Mouse (Mus musculus) lung, embryonic 15.5 days (tissue): Measurements from ENCODE around the gene Mfsd4b1. TPM values are rescaled to one million over a fixed set of nuclear protein-coding genes. Genes with fewer than 3 reads are reported as not detected.

Experiments used
- ATAC-seq: fragments of 200-750 bp; cut with Nextera tagmentation; 2 replicates; pipeline ENCODE4 v1.8.0; 2017; ENCODE audit warnings: moderate number of reproducible peaks, borderline replicate concordance; ENCODE audit not compliant: low FRiP score, low TSS enrichment; ENCODE audit errors: extremely low read depth
- H3K27ac ChIP-seq: fragments of 300-500 bp; sonication (generic); 2 replicates; pipeline ENCODE4 v1.5.1; 2015; ENCODE audit warnings: moderate library complexity, mild to moderate bottlenecking, inconsistent platforms
- H3K27me3 ChIP-seq: fragments of 300-500 bp; sonication (generic); 2 replicates; pipeline ENCODE4 v1.6.1; 2015; ENCODE audit warnings: inconsistent platforms
- H3K36me3 ChIP-seq: fragments of 300-500 bp; sonication (generic); 2 replicates; pipeline ENCODE4 v1.6.1; 2015; ENCODE audit warnings: inconsistent platforms
- H3K4me1 ChIP-seq: fragments of 300-500 bp; sonication (generic); 2 replicates; pipeline ENCODE4 v1.6.1; 2015; ENCODE audit warnings: inconsistent platforms
- H3K4me2 ChIP-seq: fragments of 300-500 bp; sonication (generic); 2 replicates; pipeline ENCODE4 v1.6.1; 2015; ENCODE audit warnings: inconsistent platforms, mild to moderate bottlenecking, moderate library complexity
- H3K4me3 ChIP-seq: fragments of 300-500 bp; sonication (generic); 2 replicates; pipeline ENCODE4 v1.5.1; 2015; ENCODE audit warnings: mild to moderate bottlenecking, inconsistent platforms
- H3K9ac ChIP-seq: fragments of 300-500 bp; sonication (generic); 2 replicates; pipeline ENCODE4 v1.6.1; 2015; ENCODE audit warnings: inconsistent platforms
- H3K9me3 ChIP-seq: fragments of 300-500 bp; sonication (generic); 2 replicates; pipeline ENCODE4 v1.6.1; 2016; ENCODE audit warnings: inconsistent platforms
- WGBS: fragments of 180-500 bp; shearing (Covaris S2); methylation state at CpG from one replicate; pipeline ENCODE4 v1.1.7; 2015; 5-methylcytosine and 5-hydroxymethylcytosine counted together
- polyA plus RNA-seq: library from polyadenylated mRNA; unstranded; fragments of >200 nt; fragmentation: Nextera tagmentation; extraction: Ambion mirVana; gene quantifications from 2 replicates; pipeline ENCODE4 v1.2.1, GENCODE M21; 2015

The Mfsd4b1 gene
- polyA plus RNA-seq, 1 experiment from 2014 or later: 0.21 TPM

DNA sequence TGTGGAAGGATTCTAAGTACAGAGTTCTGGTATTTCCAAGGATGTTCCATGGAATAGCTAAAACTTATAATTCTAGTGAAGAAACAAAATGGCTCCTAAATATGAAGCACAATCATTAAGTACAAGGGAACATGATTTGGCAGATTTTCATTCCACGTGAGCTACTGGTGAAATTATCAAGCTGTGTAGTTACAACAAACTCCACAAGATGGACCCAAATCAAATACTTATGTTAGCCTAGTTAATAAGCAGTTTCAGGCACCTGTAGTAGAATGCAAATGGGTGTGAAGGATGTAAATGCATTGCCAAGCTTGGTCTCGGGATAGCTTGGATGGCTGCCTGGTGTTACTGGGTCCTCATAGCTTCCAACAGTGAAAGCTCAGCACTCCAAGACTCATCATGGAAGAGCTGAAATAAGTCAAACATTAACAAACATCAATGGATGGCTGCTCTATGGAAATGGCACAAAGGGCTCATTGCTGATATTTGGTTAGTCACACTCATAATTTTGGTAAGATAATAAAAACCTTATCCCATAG is 68.7 kb downstream of the Mfsd4b1 start:
- Histone ChIP-seq H3K27ac (no peak overlapping the region), H3K4me3 (no peak overlapping the region), H3K27me3 (no peaks in the 10 kb centered on the region; the same call in 1 of the 2 replicates), H3K36me3 (no peaks in the 10 kb centered on the region), H3K9ac (no peak overlapping the region), H3K4me2 (no peak overlapping the region), H3K9me3 (no peaks in the 10 kb centered on the region), H3K4me1 (peaks cover 6% of the 10 kb centered on the region; the same call in 1 of the 2 replicates)
- 64% methylated on average over 2 of the region's 2 CpGs for WGBS
- ATAC-seq: no peak

DNA sequence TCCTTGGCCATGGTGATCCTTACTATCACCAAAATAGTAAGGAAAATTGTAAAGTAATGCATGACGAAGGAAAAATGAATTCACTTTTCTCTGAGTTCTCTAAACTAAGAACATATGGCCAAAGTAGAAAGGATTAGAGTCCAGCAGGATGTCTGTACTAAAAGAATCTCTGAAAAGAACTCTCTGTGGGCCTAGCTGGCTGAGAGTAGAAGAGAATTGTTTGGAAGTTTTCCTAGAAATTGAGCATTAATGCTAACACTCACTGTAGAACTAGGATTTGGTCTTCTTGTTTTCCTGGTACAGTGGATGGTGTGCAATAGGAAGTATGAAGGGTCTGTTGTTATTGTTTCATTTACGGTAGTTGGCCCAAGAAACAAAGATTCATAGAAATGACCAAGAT is 69.9 kb downstream of the Mfsd4b1 start:
- no peak for ATAC-seq
- Histone ChIP-seq H3K4me1 (peaks cover 6% of the 10 kb centered on the region; the same call in 1 of the 2 replicates), H3K9me3 (no peaks in the 10 kb centered on the region), H3K27me3 (no peaks in the 10 kb centered on the region; the same call in 1 of the 2 replicates), H3K27ac (no peak overlapping the region), H3K9ac (no peak overlapping the region), H3K4me3 (no peak overlapping the region), H3K4me2 (no peak overlapping the region), H3K36me3 (no peaks in the 10 kb centered on the region)
- WGBS: 77% methylated on average over 2 of the region's 2 CpGs

Other genes with a start within 250 kb of the Mfsd4b1 start
- 4.9 and 5.6 TPM in 2 replicates for gene Mfsd4b4, start 126.0 kb downstream of the Mfsd4b1 start, polyA plus RNA-seq
- gene Mfsd4b2, start 98.3 kb downstream of the Mfsd4b1 start, polyA plus RNA-seq: not detected in 2 replicates
- gene Mfsd4b3, start 65.1 kb downstream of the Mfsd4b1 start, polyA plus RNA-seq: 0.20 and 0.55 TPM in 2 replicates
- 0.15 TPM in 1 of 2 replicates, not detected in the other for gene Mfsd4b5, start 38.6 kb downstream of the Mfsd4b1 start, polyA plus RNA-seq
- gene Slc16a10, start 117.0 kb upstream of the Mfsd4b1 start, polyA plus RNA-seq: 5.1 and 6.8 TPM in 2 replicates
- gene Rpf2, start 221.8 kb upstream of the Mfsd4b1 start, polyA plus RNA-seq: 62.3 and 65.4 TPM in 2 replicates
- gene Gtf3c6, start 232.8 kb upstream of the Mfsd4b1 start, polyA plus RNA-seq: 81.5 and 90.1 TPM in 2 replicates